ENCODE assay signal across 9 mouse cellular contexts in genomic region chr10:120691451-120691850, GRCm38 (mm10).
DNase-seq lines count a peak whose midpoint lies in the region; ATAC-seq lines count a peak whose summit lies in the region.
"Had no signal": no experiment of that assay in that cellular context is flagged by ENCODE, and none has a peak within 500 bp of the region (broad histone marks: within the 10 kb centered on the region; RNA-seq: fewer than 3 reads in every experiment).

No protein-coding gene starts in this region.

- H3K9me3 ChIP-seq in hindbrain, embryonic 11.5 days (ENCODE audit: control insufficient read depth, low read length), result no peaks in the 10 kb centered on the region
- H3K9me3 ChIP-seq in hindbrain, embryonic 14.5 days (ENCODE audit: control insufficient read depth, low read length), result no peaks in the 10 kb centered on the region

- no peak overlapping the region for H3K9ac ChIP-seq in hindbrain, embryonic 11.5 days (ENCODE audit: low read depth, low read length)
- no peak overlapping the region for H3K9ac ChIP-seq in hindbrain, embryonic 14.5 days

- no peak overlapping the region for H3K4me3 ChIP-seq in hindbrain, embryonic 11.5 days (ENCODE audit: low read depth, low read length)
- no peak overlapping the region for H3K4me3 ChIP-seq in hindbrain, embryonic 14.5 days (replicated peaks; ENCODE audit: low read length)

- 72% methylated on average over 3 of the region's 3 CpGs for WGBS in hindbrain, embryonic 11.5 days
- 70% methylated on average over 3 of the region's 3 CpGs for WGBS in hindbrain, embryonic 14.5 days

- H3K4me2 ChIP-seq in hindbrain, embryonic 11.5 days (replicated peaks; ENCODE audit: low read depth, low read length), result no peak overlapping the region
- no peak overlapping the region for H3K4me2 ChIP-seq in hindbrain, embryonic 14.5 days (replicated peaks)

- H3K27ac ChIP-seq in hindbrain, embryonic 11.5 days (ENCODE audit: low read depth, low read length), result no peak overlapping the region
- H3K27ac ChIP-seq in hindbrain, embryonic 14.5 days, result no peak overlapping the region

- H3K27me3 ChIP-seq in hindbrain, embryonic 11.5 days (ENCODE audit: control insufficient read depth, insufficient read depth, low read length), result 0 out of 2 replicates have a peak, but pooled peaks cover 4% of the 10 kb centered on the region
- H3K27me3 ChIP-seq in hindbrain, embryonic 14.5 days (ENCODE audit: control insufficient read depth, insufficient read depth, low read length), result peaks cover 9% of the 10 kb centered on the region; the same call in 1 of the 2 replicates

- no peak for ATAC-seq in hindbrain, embryonic 11.5 days (ENCODE audit: low FRiP score)
- no peak for ATAC-seq in hindbrain, embryonic 14.5 days (ENCODE audit: low FRiP score)

- H3K4me1 ChIP-seq in hindbrain, embryonic 11.5 days (replicated peaks; ENCODE audit: control insufficient read depth, insufficient read depth, low read length), result no peaks in the 10 kb centered on the region; the same call in 1 of the 2 replicates
- H3K4me1 ChIP-seq in hindbrain, embryonic 14.5 days (replicated peaks; ENCODE audit: control insufficient read depth, insufficient read depth, low read length), result no peaks in the 10 kb centered on the region

- no peaks in the 10 kb centered on the region for H3K36me3 ChIP-seq in hindbrain, embryonic 11.5 days (ENCODE audit: control insufficient read depth, insufficient read depth, low read length)
- H3K36me3 ChIP-seq in hindbrain, embryonic 14.5 days (replicated peaks; ENCODE audit: control insufficient read depth, insufficient read depth), result no peaks in the 10 kb centered on the region

- peak; percentile 15 for DNase-seq in ovary, adult 18-20 months (ENCODE audit: low spot score)
- DNase-seq in ovary, postnatal 10 days (ENCODE audit: low spot score), result no peak
- peak; percentile 7 to 33 for DNase-seq in adrenal gland, postnatal 4 days (ENCODE audit: low spot score in 2 of 2)
- peak; percentile 30 for DNase-seq in kidney, adult 18-20 months
- peak; percentile 56 for DNase-seq in lung, postnatal 14 days
- no peak for DNase-seq in cerebellum, adult 11 months
- DNase-seq in hindbrain, embryonic 11.5 days (ENCODE audit: low spot score), result no peak
- no peak for DNase-seq in hindbrain, embryonic 14.5 days (ENCODE audit: low spot score)
- DNase-seq: gastrocnemius, postnatal 25 days had no signal

Comparison
In these comparisons a context has a peak if more than half of its experiments do, and no peak if none do; other contexts are left out.
1. DNase-seq: peak in ovary, adult 18-20 months (single experiment), adrenal gland, postnatal 4 days (2 of 2), kidney, adult 18-20 months (single experiment) and lung, postnatal 14 days (single experiment); none in ovary, postnatal 10 days (single experiment), cerebellum, adult 11 months (single experiment), hindbrain, embryonic 11.5 days (single experiment) and hindbrain, embryonic 14.5 days (single experiment).